Mouse (Mus musculus) neural tube, embryonic 11.5 days (tissue): ENCODE measurements around the gene Lao1. TPM values are rescaled to one million over a fixed set of nuclear protein-coding genes. Genes with fewer than 3 reads are reported as not detected.

Experiments used
- ATAC-seq: fragments of 200-750 bp; cut with Nextera tagmentation; 2 replicates; pipeline ENCODE4 v1.8.0; 2017; ENCODE audit warnings: moderate number of reproducible peaks, mild to moderate bottlenecking, moderate TSS enrichment, moderate library complexity; ENCODE audit not compliant: insufficient read depth, low FRiP score, low TSS enrichment
- DNase-seq: peaks from one replicate; pipeline ENCODE4 v3.0.0-alpha.2; 2015; ENCODE audit warnings: low spot score
- H3K27ac ChIP-seq: fragments of 300-500 bp; sonication (generic); 2 replicates; pipeline ENCODE4 v1.5.1; 2014; ENCODE audit warnings: low read depth, mild to moderate bottlenecking, low read length
- H3K27me3 ChIP-seq: fragments of 300-500 bp; sonication (generic); 2 replicates; pipeline ENCODE4 v1.6.1; 2014; ENCODE audit warnings: mild to moderate bottlenecking, low read length, mixed read lengths; ENCODE audit not compliant: control insufficient read depth, insufficient read depth
- H3K36me3 ChIP-seq: fragments of 300-500 bp; sonication (generic); 2 replicates; pipeline ENCODE4 v1.6.1; 2014; ENCODE audit warnings: mild to moderate bottlenecking, low read length, moderate library complexity, mixed read lengths; ENCODE audit not compliant: control insufficient read depth, insufficient read depth
- H3K4me1 ChIP-seq: fragments of 300-500 bp; sonication (generic); 2 replicates; pipeline ENCODE4 v1.6.1; 2014; ENCODE audit warnings: low read length, mixed read lengths; ENCODE audit not compliant: control insufficient read depth, insufficient read depth
- H3K4me2 ChIP-seq: fragments of 300-500 bp; sonication (generic); 2 replicates; pipeline ENCODE4 v1.6.1; 2014; ENCODE audit warnings: low read depth, mild to moderate bottlenecking, moderate library complexity
- H3K4me3 ChIP-seq: fragments of 300-500 bp; sonication (generic); 2 replicates; pipeline ENCODE4 v1.5.1; 2014; ENCODE audit warnings: low read depth, low read length
- H3K9ac ChIP-seq: fragments of 300-500 bp; sonication (generic); 2 replicates; pipeline ENCODE4 v1.6.1; 2014; ENCODE audit warnings: mild to moderate bottlenecking, low read length
- H3K9me3 ChIP-seq: fragments of 300-500 bp; sonication (generic); 2 replicates; pipeline ENCODE4 v1.6.1; 2016; ENCODE audit warnings: low read length; ENCODE audit not compliant: control insufficient read depth
- WGBS: fragments of 180-500 bp; shearing (Covaris S2); extraction: QIAGEN DNeasy Blood & Tissue Kit; methylation state at CpG from one replicate; pipeline ENCODE4 v1.1.7; 2014; 5-methylcytosine and 5-hydroxymethylcytosine counted together
- polyA plus RNA-seq: library from polyadenylated mRNA; unstranded; fragments of >200 nt; fragmentation: Nextera tagmentation; extraction: Ambion mirVana; gene quantifications from 2 replicates; pipeline ENCODE4 v1.2.1, GENCODE M21; 2014

Gene Lao1
- polyA plus RNA-seq, 1 experiment from 2014 or later = not detected

DNA sequence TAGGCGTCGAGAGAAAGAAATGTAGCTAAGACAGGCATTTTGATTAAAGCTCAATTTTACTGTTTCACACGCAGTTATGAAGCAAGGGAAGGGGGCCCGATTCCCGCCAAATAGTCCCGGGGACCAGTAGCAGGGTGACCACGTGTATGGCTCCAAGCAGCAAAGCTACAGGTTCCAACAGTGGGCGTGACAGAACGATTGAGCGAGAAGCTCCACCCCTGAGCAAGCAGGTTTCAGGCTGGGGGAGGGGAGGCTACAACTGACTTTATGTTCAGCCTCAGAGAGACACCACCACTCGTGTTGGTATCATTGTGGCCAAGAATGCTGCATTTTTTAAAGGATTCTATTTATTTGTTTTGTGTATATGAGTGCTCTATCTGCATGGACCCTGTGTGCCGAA is 28.0 kb downstream of the Lao1 start:
- Histone ChIP-seq H3K27ac (no peak overlapping the region), H3K4me3 (no peak overlapping the region), H3K36me3 (no peaks in the 10 kb centered on the region), H3K4me1 (no peaks in the 10 kb centered on the region), H3K9me3 (no peaks in the 10 kb centered on the region), H3K9ac (no peak overlapping the region), H3K4me2 (no peak overlapping the region), H3K27me3 (no peaks in the 10 kb centered on the region)
- no peak for DNase-seq
- ATAC-seq = no peak
- WGBS = 31% methylated on average over 12 of the region's 12 CpGs

DNA sequence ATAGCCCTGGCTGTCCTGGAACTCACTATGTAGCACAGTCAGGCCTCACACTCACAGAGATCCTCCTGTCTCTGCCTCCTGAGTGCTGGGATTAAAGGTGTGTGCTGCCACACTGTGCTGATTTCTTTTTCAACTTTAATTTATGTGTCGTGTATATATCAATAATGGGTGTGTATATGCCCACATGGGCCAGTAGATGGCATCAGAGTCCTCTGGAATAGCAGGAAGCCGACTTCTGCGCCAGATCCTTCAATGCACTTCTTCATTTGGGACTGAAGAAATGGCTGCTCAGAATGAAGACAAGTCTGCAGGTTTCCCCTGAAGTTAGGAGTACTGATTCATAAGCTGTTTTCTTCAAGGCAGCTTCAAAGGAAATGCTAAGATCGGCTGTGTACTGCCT is 30.4 kb downstream of the Lao1 start:
- Histone ChIP-seq H3K4me3 (no peak overlapping the region), H3K4me1 (no peaks in the 10 kb centered on the region), H3K36me3 (no peaks in the 10 kb centered on the region), H3K4me2 (no peak overlapping the region), H3K27me3 (no peaks in the 10 kb centered on the region), H3K27ac (no peak overlapping the region), H3K9me3 (no peaks in the 10 kb centered on the region), H3K9ac (no peak overlapping the region)
- DNase-seq = no peak
- 41% methylated on average over 4 of the region's 4 CpGs for WGBS
- ATAC-seq = no peak

GRCm38 (mm10) chr4:118997127-118997542 is 35.8 kb downstream of the Lao1 start:
- Histone ChIP-seq H3K27me3 (no peaks in the 10 kb centered on the region), H3K4me2 (no peak overlapping the region), H3K4me1 (no peaks in the 10 kb centered on the region), H3K27ac (no peak overlapping the region), H3K9ac (no peak overlapping the region), H3K9me3 (no peaks in the 10 kb centered on the region), H3K4me3 (no peak overlapping the region), H3K36me3 (no peaks in the 10 kb centered on the region)
- DNase-seq (no peak), ATAC-seq (no peak)
- WGBS = 89% methylated on average over 14 of the region's 14 CpGs

GRCm38 (mm10) chr4:118999691-119000486 is 38.5 kb downstream of the Lao1 start:
- no peak overlapping the region for H3K9ac ChIP-seq
- no peaks in the 10 kb centered on the region for H3K4me1 ChIP-seq
- no peaks in the 10 kb centered on the region for H3K9me3 ChIP-seq
- 69% methylated on average over 19 of the region's 19 CpGs for WGBS
- DNase-seq = no peak
- H3K4me3 ChIP-seq = no peak overlapping the region
- no peaks in the 10 kb centered on the region for H3K36me3 ChIP-seq
- no peak for ATAC-seq
- H3K27me3 ChIP-seq = no peaks in the 10 kb centered on the region
- no peak overlapping the region for H3K27ac ChIP-seq
- no peak overlapping the region for H3K4me2 ChIP-seq

DNA sequence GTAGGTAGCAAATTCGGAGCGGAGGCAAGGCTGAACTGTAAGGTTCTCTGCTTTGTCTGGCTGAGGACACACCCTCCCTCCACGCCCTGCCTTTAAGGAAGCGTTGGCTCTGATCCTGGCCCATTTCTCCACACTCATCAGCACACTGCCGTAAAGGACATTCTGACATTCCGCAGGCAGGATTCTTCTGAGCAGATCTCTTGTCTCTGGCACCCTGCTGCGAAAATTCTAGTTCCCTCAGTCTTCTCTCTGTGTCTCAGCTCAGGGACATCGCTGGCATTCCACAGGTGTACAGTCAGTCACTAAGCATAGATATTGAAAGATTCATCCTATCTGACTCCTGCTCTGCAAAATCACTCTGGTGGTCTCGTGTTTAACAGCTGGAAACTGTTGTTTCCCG is 40.3 kb downstream of the Lao1 start:
- WGBS = 63% methylated on average over 10 of the region's 10 CpGs
- ATAC-seq = no peak

GRCm38 (mm10) chr4:119002512-119002911 is 41.1 kb downstream of the Lao1 start:
- DNase-seq (no peak), ATAC-seq (no peak)
- H3K4me1 ChIP-seq = no peaks in the 10 kb centered on the region
- no peaks in the 10 kb centered on the region for H3K36me3 ChIP-seq
- H3K27me3 ChIP-seq = no peaks in the 10 kb centered on the region
- no peaks in the 10 kb centered on the region for H3K9me3 ChIP-seq
- 79% methylated on average over 3 of the region's 3 CpGs for WGBS
- H3K9ac ChIP-seq = no peak overlapping the region
- H3K4me3 ChIP-seq = no peak overlapping the region
- H3K27ac ChIP-seq = no peak overlapping the region
- no peak overlapping the region for H3K4me2 ChIP-seq

More for the DNA sequence above, 40.3 kb downstream of the Lao1 start:
- Histone ChIP-seq H3K4me2 (no peak overlapping the region), H3K4me1 (no peaks in the 10 kb centered on the region), H3K9me3 (no peaks in the 10 kb centered on the region), H3K4me3 (no peak overlapping the region), H3K36me3 (no peaks in the 10 kb centered on the region), H3K27me3 (no peaks in the 10 kb centered on the region), H3K27ac (no peak overlapping the region), H3K9ac (no peak overlapping the region)
- no peak for DNase-seq

- Histone ChIP-seq H3K9ac (no peak overlapping the region), H3K9me3 (no peaks in the 10 kb centered on the region), H3K36me3 (no peaks in the 10 kb centered on the region), H3K27me3 (no peaks in the 10 kb centered on the region), H3K27ac (no peak overlapping the region), H3K4me1 (no peaks in the 10 kb centered on the region), H3K4me3 (no peak overlapping the region), H3K4me2 (no peak overlapping the region)
- ATAC-seq = peak; percentile 21; the same call in 1 of the 2 replicates
- peak; percentile 46 for DNase-seq
- whole genome bisulfite sequencing = 76% methylated on average over 3 of the region's 3 CpGs
Observed at GRCm38 (mm10) chr4:119004178-119004577, 42.8 kb downstream of the Lao1 start.

DNA sequence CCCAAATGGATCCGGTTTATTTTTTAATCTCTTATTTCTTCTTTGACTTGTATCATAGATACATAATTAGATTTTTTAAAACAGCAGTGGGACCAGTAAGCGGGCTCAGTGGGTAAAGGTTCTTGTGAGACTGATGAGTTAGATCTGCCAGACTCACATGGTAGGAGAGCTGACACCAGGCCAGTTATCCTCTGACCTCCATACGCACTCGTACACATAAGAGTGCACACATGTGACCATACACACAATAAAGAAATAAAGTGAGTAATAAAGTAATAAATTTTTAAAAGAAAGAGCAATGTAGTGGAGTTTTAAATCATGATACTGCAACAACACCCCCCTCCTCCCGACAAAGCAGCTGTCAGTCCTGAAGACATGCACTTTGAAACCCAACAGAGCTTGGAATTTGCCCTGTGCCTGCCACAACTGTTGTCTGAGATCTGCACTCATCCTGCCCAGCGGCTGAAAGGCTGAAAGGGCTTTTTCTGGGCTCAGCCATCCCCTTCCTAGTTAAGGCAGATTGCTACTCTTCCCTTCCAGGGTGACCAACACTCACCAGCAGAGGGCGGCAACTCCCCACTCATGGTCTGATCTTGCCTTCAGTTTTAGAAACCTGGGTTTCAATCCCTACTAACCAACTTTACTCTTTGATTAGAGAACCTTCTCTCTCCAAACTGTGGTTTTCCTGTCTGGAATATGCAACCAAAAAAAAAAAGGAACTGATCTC is 43.4 kb downstream of the Lao1 start:
- WGBS = 34% methylated on average over 7 of the region's 7 CpGs
- Histone ChIP-seq H3K27ac (no peak overlapping the region), H3K9ac (no peak overlapping the region), H3K4me1 (no peaks in the 10 kb centered on the region), H3K4me2 (no peak overlapping the region), H3K36me3 (no peaks in the 10 kb centered on the region), H3K9me3 (no peaks in the 10 kb centered on the region), H3K27me3 (no peaks in the 10 kb centered on the region), H3K4me3 (no peak overlapping the region)
- DNase-seq = peak; percentile 83
- ATAC-seq = peak; percentile 67; the same call in 1 of the 2 replicates

- Histone ChIP-seq H3K27me3 (no peaks in the 10 kb centered on the region), H3K9ac (no peak overlapping the region), H3K4me2 (no peak overlapping the region), H3K9me3 (no peaks in the 10 kb centered on the region), H3K4me3 (no peak overlapping the region), H3K4me1 (no peaks in the 10 kb centered on the region), H3K27ac (no peak overlapping the region), H3K36me3 (no peaks in the 10 kb centered on the region)
- DNase-seq (no peak), ATAC-seq (no peak)
- 84% methylated on average over 6 of the region's 6 CpGs for WGBS
Observed at GRCm38 (mm10) chr4:119007602-119008001, 46.2 kb downstream of the Lao1 start.
